Mouse (Mus musculus): ENCODE data around the gene Mns1. TPM values are rescaled to one million over a fixed set of nuclear protein-coding genes. Genes with fewer than 3 reads are reported as not detected.

The Mns1 gene
- polyA plus RNA-seq, 1 experiment from 2014 or later: 36.8 TPM

DNA sequence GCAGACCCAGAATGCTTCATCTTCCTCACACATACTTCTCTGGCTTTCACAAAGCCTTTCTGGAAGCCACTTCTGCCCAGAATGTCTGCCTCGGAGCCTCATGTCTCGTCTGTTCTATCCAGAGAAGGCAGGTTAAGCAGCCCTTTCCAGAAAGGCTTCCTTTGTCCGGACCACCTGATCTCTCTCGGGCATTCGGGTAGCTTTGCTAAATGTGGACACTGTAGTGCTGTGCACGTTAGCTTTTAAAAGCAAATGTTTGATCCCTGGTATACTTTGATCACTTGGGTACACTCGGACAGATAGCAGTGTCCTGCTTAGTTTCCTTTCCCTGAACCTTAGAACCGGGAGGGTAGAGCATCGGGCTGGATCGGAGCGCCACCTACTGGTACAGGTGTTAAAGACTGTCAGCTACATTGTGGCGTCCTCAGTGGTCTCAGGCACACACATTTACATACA lies 29.7 kb upstream of the Mns1 start:
- peak; percentile 91 for ATAC-seq (ENCODE audit: insufficient read depth)
- Histone ChIP-seq H3K4me3 (ENCODE audit: low read depth, low read length) (peak overlapping the region; percentile 31), H3K9ac (peak overlapping the region; percentile 30), H3K9me3 (ENCODE audit: low read depth, low read length) (no peaks in the 10 kb centered on the region), H3K4me2 (peak overlapping the region; percentile 62), H3K27ac (ENCODE audit: low read depth) (no peak overlapping the region), H3K27me3 (ENCODE audit: insufficient read depth, low read length) (no peaks in the 10 kb centered on the region), H3K4me1 (ENCODE audit: insufficient read depth) (no peaks in the 10 kb centered on the region), H3K36me3 (ENCODE audit: insufficient read depth) (no peaks in the 10 kb centered on the region)
- TF ChIP-seq CTCF (IDR thresholded peaks at IDR 0.05; ENCODE audit: low read depth): peak; percentile 97
- peak; percentile 95 for DNase-seq
- 8% methylated on average over 12 of the region's 12 CpGs for WGBS

DNA sequence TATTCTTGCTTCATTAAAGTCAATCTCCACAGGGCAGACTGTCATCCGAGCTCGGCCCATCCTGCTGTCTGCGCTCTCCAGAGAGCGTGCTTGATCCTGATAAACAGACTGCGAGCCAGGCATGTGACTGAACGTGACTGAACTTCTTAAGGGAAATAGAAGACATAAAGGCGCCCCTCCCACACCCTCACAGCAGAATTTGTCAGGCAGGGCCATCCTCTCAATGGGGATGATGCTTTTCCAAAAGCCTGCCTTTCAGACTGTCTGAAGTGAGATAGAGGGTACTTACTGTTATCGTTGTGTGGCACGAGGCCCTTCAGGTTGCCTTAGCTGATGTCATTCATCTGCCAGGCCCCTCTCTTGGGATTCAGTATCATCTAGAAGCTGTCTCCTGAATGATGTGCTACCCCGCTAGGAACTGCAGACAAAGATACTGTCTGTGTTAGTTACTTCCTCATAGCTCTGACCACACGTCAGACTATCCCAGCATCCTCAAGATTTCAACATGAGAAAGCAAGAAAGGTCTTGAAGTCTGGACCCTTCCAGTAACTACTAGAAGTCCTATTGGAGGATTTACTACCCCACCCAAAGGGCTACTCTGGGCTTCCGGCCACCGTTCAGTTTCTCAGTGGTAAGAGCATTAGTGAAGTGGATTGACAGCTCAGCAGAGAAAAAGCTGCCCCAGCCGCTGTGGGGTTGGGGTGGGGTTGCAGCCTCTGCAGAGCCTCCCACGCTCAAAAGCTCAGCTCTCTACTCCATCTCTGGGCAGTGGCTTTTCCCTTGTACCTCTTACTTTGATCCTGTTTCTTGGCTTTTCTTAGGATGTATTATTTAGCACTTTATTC lies 28.2 kb upstream of the Mns1 start:
- 23% methylated on average over 15 of the region's 15 CpGs for WGBS
- peak; percentile 63 for ATAC-seq (ENCODE audit: insufficient read depth)

DNA sequence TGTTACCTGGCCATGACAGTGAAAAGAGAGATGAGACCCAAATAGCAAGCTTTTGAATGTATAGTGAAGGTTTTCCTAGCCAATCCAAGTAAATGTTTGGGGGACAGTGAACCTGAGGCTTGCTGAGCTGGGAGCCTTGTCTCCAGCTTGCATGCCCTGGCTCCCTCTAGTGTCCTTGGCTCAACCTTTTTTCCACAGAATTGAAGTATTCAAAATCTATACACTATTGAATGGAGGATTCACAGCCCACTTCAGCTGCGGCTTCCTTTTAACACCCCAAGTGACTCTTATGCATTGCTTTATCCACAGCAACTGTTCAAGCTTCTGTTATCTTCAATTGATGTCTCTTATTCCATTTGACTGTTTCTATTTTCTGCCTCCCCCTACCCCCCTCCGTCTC lies 26.1 kb upstream of the Mns1 start:
- WGBS: 90% methylated on average over 2 of the region's 2 CpGs
- Histone ChIP-seq H3K27ac (ENCODE audit: low read depth) (no peak overlapping the region), H3K4me3 (ENCODE audit: low read depth, low read length) (no peak overlapping the region), H3K4me1 (ENCODE audit: insufficient read depth) (no peaks in the 10 kb centered on the region), H3K4me2 (no peak overlapping the region), H3K9me3 (ENCODE audit: low read depth, low read length) (no peaks in the 10 kb centered on the region), H3K36me3 (ENCODE audit: insufficient read depth) (no peaks in the 10 kb centered on the region), H3K27me3 (ENCODE audit: insufficient read depth, low read length) (no peaks in the 10 kb centered on the region), H3K9ac (no peak overlapping the region)
- TF ChIP-seq CTCF (IDR thresholded peaks at IDR 0.05; ENCODE audit: low read depth): peak; percentile 44
- DNase-seq: peak; percentile 30
- no peak for ATAC-seq (ENCODE audit: insufficient read depth)

More for the DNA sequence above, 28.2 kb upstream of the Mns1 start:
- Histone ChIP-seq H3K9me3 (ENCODE audit: low read depth, low read length) (no peaks in the 10 kb centered on the region), H3K4me3 (ENCODE audit: low read depth, low read length) (no peak overlapping the region), H3K4me2 (peak overlapping the region; percentile 23; the same call in 1 of the 2 replicates), H3K27ac (ENCODE audit: low read depth) (no peak overlapping the region), H3K27me3 (ENCODE audit: insufficient read depth, low read length) (no peaks in the 10 kb centered on the region), H3K36me3 (ENCODE audit: insufficient read depth) (no peaks in the 10 kb centered on the region), H3K4me1 (ENCODE audit: insufficient read depth) (no peaks in the 10 kb centered on the region), H3K9ac (no peak overlapping the region)
- DNase-seq: peak; percentile 23
- no peak for TF ChIP-seq CTCF (IDR thresholded peaks at IDR 0.05; ENCODE audit: low read depth)

DNA sequence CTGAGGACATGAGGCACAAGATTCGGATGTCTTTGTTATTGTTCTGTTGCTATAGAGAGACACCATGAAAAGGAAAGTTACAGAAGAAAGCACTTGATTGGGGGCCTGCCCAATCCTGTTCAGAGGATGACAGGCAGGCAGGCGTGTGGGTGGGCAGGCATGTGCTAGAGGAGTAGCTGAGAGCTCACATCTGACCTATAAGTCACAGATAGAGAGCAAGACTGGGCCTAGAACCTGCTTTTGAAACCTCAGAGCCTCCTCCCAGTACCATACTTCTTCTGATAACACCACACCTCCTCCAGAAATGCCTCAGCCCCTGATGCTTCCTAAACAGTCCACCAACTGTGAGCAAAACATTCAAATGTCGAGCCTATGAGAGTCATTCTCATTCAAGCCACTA lies 19.4 kb upstream of the Mns1 start:
- Histone ChIP-seq H3K27ac (ENCODE audit: low read depth) (no peak overlapping the region), H3K36me3 (ENCODE audit: insufficient read depth) (no peaks in the 10 kb centered on the region), H3K4me2 (no peak overlapping the region), H3K27me3 (ENCODE audit: insufficient read depth, low read length) (no peaks in the 10 kb centered on the region), H3K4me3 (ENCODE audit: low read depth, low read length) (no peak overlapping the region), H3K9me3 (ENCODE audit: low read depth, low read length) (no peaks in the 10 kb centered on the region), H3K4me1 (ENCODE audit: insufficient read depth) (peaks cover 6% of the 10 kb centered on the region; the same call in 1 of the 2 replicates), H3K9ac (no peak overlapping the region)
- no peak for TF ChIP-seq CTCF (IDR thresholded peaks at IDR 0.05; ENCODE audit: low read depth)
- 72% methylated on average over 3 of the region's 3 CpGs for WGBS
- DNase-seq: no peak
- ATAC-seq (ENCODE audit: insufficient read depth): no peak

DNA sequence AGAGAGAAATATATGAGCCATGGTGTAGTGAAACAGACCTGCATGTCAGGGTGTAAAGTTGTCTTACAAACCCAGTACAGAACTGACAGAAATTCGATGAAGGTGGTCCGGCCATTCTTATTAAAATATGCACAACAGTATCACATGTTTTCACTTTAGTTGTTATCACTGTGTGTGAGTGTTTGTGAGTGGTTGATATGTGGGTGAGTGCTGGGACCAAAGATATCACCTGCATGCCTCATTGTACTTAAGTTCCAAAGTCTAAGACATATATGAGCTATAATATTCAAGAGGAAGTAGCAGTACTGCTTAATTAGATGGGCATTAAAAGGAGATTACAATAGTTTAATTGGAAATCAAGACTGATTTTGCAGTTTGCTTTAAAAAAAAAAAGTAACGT lies 17.3 kb upstream of the Mns1 start:
- Histone ChIP-seq H3K36me3 (ENCODE audit: insufficient read depth) (no peaks in the 10 kb centered on the region), H3K9me3 (ENCODE audit: low read depth, low read length) (no peaks in the 10 kb centered on the region), H3K27ac (ENCODE audit: low read depth) (no peak overlapping the region), H3K4me3 (ENCODE audit: low read depth, low read length) (no peak overlapping the region), H3K9ac (no peak overlapping the region), H3K27me3 (ENCODE audit: insufficient read depth, low read length) (no peaks in the 10 kb centered on the region), H3K4me2 (no peak overlapping the region), H3K4me1 (ENCODE audit: insufficient read depth) (peaks cover 6% of the 10 kb centered on the region; the same call in 1 of the 2 replicates)
- WGBS: 69% methylated on average over 3 of the region's 3 CpGs
- TF ChIP-seq CTCF (IDR thresholded peaks at IDR 0.05; ENCODE audit: low read depth): no peak
- no peak for DNase-seq
- no peak for ATAC-seq (ENCODE audit: insufficient read depth)

DNA sequence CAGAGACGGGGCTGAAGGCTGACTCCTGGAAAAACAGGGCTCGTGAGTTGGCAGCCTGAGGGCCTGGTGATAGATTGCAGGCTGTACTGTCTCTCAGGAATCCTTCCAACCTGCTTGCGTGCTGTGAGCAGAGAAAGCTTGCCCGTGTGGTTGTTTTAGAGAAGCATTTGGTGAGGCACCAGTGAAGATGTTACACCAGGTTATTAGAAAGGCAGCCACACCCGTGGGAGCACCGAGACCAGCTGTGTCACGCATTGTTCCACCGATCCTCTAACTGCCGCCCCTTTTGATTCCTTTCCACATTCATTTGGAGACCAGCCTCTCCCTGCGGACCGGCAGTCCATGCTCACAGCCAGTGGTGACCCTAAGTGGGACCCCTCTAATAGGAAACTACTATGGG lies 15.5 kb upstream of the Mns1 start:
- ATAC-seq (ENCODE audit: insufficient read depth) (no peak), DNase-seq (no peak)
- Histone ChIP-seq H3K9ac (no peak overlapping the region), H3K27me3 (ENCODE audit: insufficient read depth, low read length) (no peaks in the 10 kb centered on the region), H3K9me3 (ENCODE audit: low read depth, low read length) (no peaks in the 10 kb centered on the region), H3K4me2 (no peak overlapping the region), H3K4me1 (ENCODE audit: insufficient read depth) (peaks cover 6% of the 10 kb centered on the region; the same call in 1 of the 2 replicates), H3K27ac (ENCODE audit: low read depth) (no peak overlapping the region), H3K4me3 (ENCODE audit: low read depth, low read length) (no peak overlapping the region), H3K36me3 (ENCODE audit: insufficient read depth) (no peaks in the 10 kb centered on the region)
- TF ChIP-seq CTCF (IDR thresholded peaks at IDR 0.05; ENCODE audit: low read depth): no peak
- WGBS: 60% methylated on average over 11 of the region's 11 CpGs

DNA sequence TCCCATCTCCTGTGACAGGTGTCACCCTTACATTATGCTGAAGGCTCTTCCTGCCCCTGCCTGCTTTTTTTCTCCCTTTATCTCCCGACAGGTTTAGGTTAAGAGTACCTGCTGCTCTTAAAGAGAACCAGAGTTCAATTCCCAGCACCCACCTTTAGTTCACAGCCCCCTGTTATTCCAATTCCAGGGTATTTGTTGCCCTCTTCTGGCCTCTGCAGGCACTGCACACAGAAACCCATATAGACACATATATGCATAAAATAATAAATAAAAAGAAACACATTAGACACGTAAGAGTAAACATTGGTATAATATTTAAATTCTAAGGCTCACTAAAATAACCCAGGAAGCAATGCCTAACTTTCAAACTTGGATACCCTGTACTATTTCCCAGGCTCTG lies 15.1 kb upstream of the Mns1 start:
- no peak for ATAC-seq (ENCODE audit: insufficient read depth)
- Histone ChIP-seq H3K4me2 (no peak overlapping the region), H3K27ac (ENCODE audit: low read depth) (no peak overlapping the region), H3K9ac (no peak overlapping the region), H3K9me3 (ENCODE audit: low read depth, low read length) (no peaks in the 10 kb centered on the region), H3K36me3 (ENCODE audit: insufficient read depth) (no peaks in the 10 kb centered on the region), H3K27me3 (ENCODE audit: insufficient read depth, low read length) (no peaks in the 10 kb centered on the region), H3K4me3 (ENCODE audit: low read depth, low read length) (no peak overlapping the region), H3K4me1 (ENCODE audit: insufficient read depth) (peaks cover 6% of the 10 kb centered on the region; the same call in 1 of the 2 replicates)
- TF ChIP-seq CTCF (IDR thresholded peaks at IDR 0.05; ENCODE audit: low read depth): peak; percentile 7; the same call in 1 of the 2 replicates
- WGBS: 83% methylated on average over 2 of the region's 2 CpGs
- DNase-seq: no peak
